Mouse (Mus musculus) embryonic facial prominence, embryonic 15.5 days (tissue): ENCODE data around the gene Cpa2. TPM values are rescaled to one million over a fixed set of nuclear protein-coding genes. Genes with fewer than 3 reads are reported as not detected.

ENCODE experiments used
- ATAC-seq: fragments of 200-750 bp; cut with Nextera tagmentation; 2 replicates; pipeline ENCODE4 v1.8.0; 2017; ENCODE audit warnings: low read depth, moderate TSS enrichment; ENCODE audit not compliant: insufficient number of reproducible peaks, low FRiP score, low TSS enrichment
- H3K27ac ChIP-seq: fragments of 300-500 bp; sonication (generic); replicated peaks from 2 replicates; pipeline ENCODE4 v1.5.1; 2015; ENCODE audit warnings: mild to moderate bottlenecking, inconsistent platforms
- H3K27me3 ChIP-seq: fragments of 300-500 bp; sonication (generic); 2 replicates; pipeline ENCODE4 v1.6.1; 2015; ENCODE audit warnings: inconsistent platforms
- H3K36me3 ChIP-seq: fragments of 300-500 bp; sonication (generic); 2 replicates; pipeline ENCODE4 v1.6.1; 2015; ENCODE audit warnings: mild to moderate bottlenecking, inconsistent platforms
- H3K4me1 ChIP-seq: fragments of 300-500 bp; sonication (generic); 2 replicates; pipeline ENCODE4 v1.6.1; 2015; ENCODE audit warnings: inconsistent platforms
- H3K4me2 ChIP-seq: fragments of 300-500 bp; sonication (generic); replicated peaks from 2 replicates; pipeline ENCODE4 v1.6.1; 2015; ENCODE audit warnings: mild to moderate bottlenecking, inconsistent platforms
- H3K4me3 ChIP-seq: fragments of 300-500 bp; sonication (generic); replicated peaks from 2 replicates; pipeline ENCODE4 v1.5.1; 2015; ENCODE audit warnings: mild to moderate bottlenecking, inconsistent platforms
- H3K9ac ChIP-seq: fragments of 300-500 bp; sonication (generic); 2 replicates; pipeline ENCODE4 v1.6.1; 2015; ENCODE audit warnings: inconsistent platforms
- H3K9me3 ChIP-seq: fragments of 300-500 bp; sonication (generic); replicated peaks from 2 replicates; pipeline ENCODE4 v1.6.1; 2016; ENCODE audit warnings: inconsistent platforms
- WGBS: fragments of 180-500 bp; shearing (Covaris S2); methylation state at CpG from one replicate; pipeline ENCODE4 v1.1.7; 2015; 5-methylcytosine and 5-hydroxymethylcytosine counted together
- polyA plus RNA-seq: library from polyadenylated mRNA; unstranded; fragments of >200 nt; fragmentation: Nextera tagmentation; extraction: Ambion mirVana; gene quantifications from 2 replicates; pipeline ENCODE4 v1.2.1, GENCODE M21; 2015

The Cpa2 gene
- polyA plus RNA-seq, 1 experiment from 2014 or later = 3.4 TPM

DNA sequence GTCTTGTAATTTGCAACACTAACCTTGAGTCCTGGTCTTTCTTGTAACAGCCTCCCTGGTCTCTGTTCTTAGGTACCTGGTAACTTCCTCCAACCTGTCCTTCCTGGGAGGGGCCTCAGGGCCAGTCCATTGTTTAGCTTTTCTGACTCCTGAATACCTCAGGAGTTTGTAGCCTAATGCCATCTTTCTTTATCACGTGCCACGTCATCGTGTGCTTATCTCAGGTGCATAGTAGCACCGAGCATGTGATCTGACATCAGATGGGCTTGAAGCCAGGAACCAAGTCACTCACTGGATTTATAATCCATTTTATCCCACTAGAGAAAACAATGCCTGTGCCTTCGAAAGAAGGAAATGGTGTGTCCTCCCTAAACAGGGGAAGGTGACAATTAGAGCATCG, 22.2 kb downstream of the Cpa2 start:
- no peak overlapping the region for H3K27ac ChIP-seq
- H3K36me3 ChIP-seq = no peaks in the 10 kb centered on the region
- ATAC-seq = no peak
- no peak overlapping the region for H3K4me2 ChIP-seq
- no peak overlapping the region for H3K4me3 ChIP-seq
- no peaks in the 10 kb centered on the region for H3K27me3 ChIP-seq
- H3K9me3 ChIP-seq = no peaks in the 10 kb centered on the region
- H3K4me1 ChIP-seq = no peaks in the 10 kb centered on the region
- WGBS = 72% methylated on average over 6 of the region's 6 CpGs
- no peak overlapping the region for H3K9ac ChIP-seq

DNA sequence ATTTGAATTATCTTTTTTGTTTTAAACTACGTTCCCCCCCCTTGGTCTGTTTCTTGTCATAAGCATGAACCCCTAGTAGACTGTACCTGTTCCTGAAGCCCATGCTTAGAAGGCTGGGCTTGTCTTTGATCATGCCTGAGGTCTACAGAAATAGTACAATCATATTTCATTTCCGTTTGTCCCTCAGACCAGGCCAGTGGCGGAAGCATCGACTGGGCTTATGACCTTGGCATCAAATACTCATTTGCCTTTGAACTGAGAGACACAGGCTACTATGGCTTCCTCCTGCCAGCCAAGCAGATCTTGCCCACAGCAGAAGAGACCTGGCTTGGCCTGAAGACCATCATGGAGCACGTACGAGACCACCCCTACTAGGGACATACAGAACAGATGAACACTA, 22.7 kb downstream of the Cpa2 start:
- 87% methylated on average over 6 of the region's 6 CpGs for WGBS
- ATAC-seq = no peak
- H3K27ac ChIP-seq = no peak overlapping the region

DNA sequence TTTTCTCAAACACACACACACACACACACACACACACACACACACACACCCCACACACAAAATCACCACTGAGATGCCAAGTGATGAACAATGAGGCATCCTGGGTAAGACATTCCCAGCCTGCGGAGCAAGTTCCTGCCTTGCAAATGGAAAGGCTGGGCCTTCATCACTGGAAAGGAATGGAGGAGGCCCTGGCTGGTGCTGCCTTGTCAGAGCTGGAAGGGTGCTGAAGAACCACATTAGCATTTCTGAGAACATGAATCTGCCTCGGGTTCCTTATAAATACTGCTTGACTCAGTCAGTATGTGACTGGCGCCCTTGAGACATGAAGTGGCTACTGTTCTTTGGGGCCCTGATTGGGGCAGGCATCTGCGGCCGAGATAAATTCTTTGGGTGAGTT, 26.7 kb downstream of the Cpa2 start, which contains the start of gene Cpa4:
TSS of gene Cpa4 (plus strand) at position 301 of the 400 bp plus-strand sequence.
- Histone ChIP-seq H3K9me3 (no peaks in the 10 kb centered on the region), H3K4me3 (no peak within 1 kb of the TSS), H3K27ac (no peak within 1 kb of the TSS), H3K4me2 (no peak within 1 kb of the TSS), H3K36me3 (no peaks in the 10 kb centered on the region), H3K27me3 (no peaks in the 10 kb centered on the region), H3K4me1 (peaks cover 10% of the 10 kb centered on the region), H3K9ac (no peak within 1 kb of the TSS)
- ATAC-seq = no peak
- WGBS = 61% methylated on average over 5 of the region's 5 CpGs

More for the DNA sequence above, 22.7 kb downstream of the Cpa2 start:
- H3K4me2 ChIP-seq = no peak overlapping the region
- H3K36me3 ChIP-seq = no peaks in the 10 kb centered on the region
- H3K4me1 ChIP-seq = no peaks in the 10 kb centered on the region
- no peak overlapping the region for H3K9ac ChIP-seq
- no peak overlapping the region for H3K4me3 ChIP-seq
- H3K27me3 ChIP-seq = no peaks in the 10 kb centered on the region
- no peaks in the 10 kb centered on the region for H3K9me3 ChIP-seq

DNA sequence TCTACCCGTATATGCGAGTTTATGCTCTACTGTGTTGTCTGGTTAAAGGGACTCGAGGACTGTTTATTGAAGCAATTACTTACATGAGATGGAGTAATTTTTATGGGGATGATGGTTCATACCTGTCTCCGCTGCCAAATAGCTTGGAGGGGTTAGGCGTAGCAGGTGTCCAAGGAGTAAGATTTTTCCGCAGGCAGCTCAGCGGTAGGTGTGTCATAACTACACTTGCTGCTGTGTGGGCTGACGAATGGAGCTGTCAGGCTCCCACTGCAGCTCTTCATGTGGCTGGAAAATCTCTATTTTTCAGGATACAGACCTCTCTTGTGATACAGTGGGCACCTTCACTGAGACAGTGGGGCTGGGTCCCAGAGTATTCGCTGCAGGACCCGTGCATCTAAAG, 27.9 kb downstream of the Cpa2 start:
- Histone ChIP-seq H3K4me3 (no peak overlapping the region), H3K9me3 (no peaks in the 10 kb centered on the region), H3K27me3 (no peaks in the 10 kb centered on the region), H3K4me1 (peaks cover 17% of the 10 kb centered on the region), H3K36me3 (no peaks in the 10 kb centered on the region), H3K9ac (no peak overlapping the region), H3K4me2 (no peak overlapping the region), H3K27ac (no peak overlapping the region)
- 75% methylated on average over 10 of the region's 10 CpGs for WGBS
- no peak for ATAC-seq

- no peaks in the 10 kb centered on the region for H3K27me3 ChIP-seq
- H3K4me3 ChIP-seq = no peak overlapping the region
- H3K9ac ChIP-seq = no peak overlapping the region
- no peaks in the 10 kb centered on the region for H3K9me3 ChIP-seq
- no peak for ATAC-seq
- H3K4me1 ChIP-seq = peaks cover 22% of the 10 kb centered on the region
- no peaks in the 10 kb centered on the region for H3K36me3 ChIP-seq
- no peak overlapping the region for H3K4me2 ChIP-seq
- no peak overlapping the region for H3K27ac ChIP-seq
- WGBS = 84% methylated on average over 5 of the region's 5 CpGs
Measured at GRCm38 (mm10) chr6:30570012-30570411, 28.6 kb downstream of the Cpa2 start.

- no peak for ATAC-seq
- H3K27me3 ChIP-seq = no peaks in the 10 kb centered on the region
- H3K9me3 ChIP-seq = no peaks in the 10 kb centered on the region
- H3K4me3 ChIP-seq = no peak overlapping the region
- WGBS = 50% methylated on average over 20 of the region's 20 CpGs
- H3K9ac ChIP-seq = no peak overlapping the region
- H3K4me2 ChIP-seq = peak overlapping the region; percentile 6; the same call in 1 of the 2 replicates
- H3K36me3 ChIP-seq = no peaks in the 10 kb centered on the region
- H3K27ac ChIP-seq = peak overlapping the region; percentile 92
- peaks cover 38% of the 10 kb centered on the region for H3K4me1 ChIP-seq
Measured at GRCm38 (mm10) chr6:30572456-30573311, 31.3 kb downstream of the Cpa2 start.

DNA sequence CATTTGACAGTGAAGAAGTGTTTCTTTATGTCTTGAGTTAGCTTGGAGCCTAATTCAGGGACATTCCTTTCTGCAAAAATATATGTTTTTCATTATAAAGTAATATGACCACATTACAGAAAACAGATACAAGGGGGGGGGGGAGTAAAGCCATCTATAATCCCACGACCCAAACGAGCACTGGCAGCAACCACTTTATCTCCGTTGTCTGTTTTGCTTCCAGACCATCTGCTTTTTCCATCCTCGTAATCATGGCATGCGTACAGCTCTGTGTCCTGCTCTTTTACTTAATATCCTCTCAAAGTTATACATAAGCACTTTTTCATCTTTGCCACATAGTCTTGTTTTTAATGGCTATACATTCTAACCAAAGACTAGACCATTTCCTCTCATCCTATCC, 32.0 kb downstream of the Cpa2 start:
- Histone ChIP-seq H3K36me3 (no peaks in the 10 kb centered on the region), H3K9ac (no peak overlapping the region), H3K27me3 (no peaks in the 10 kb centered on the region), H3K27ac (peak overlapping the region; percentile 92), H3K9me3 (no peaks in the 10 kb centered on the region), H3K4me3 (no peak overlapping the region), H3K4me2 (no peak overlapping the region), H3K4me1 (peaks cover 38% of the 10 kb centered on the region)
- 0 out of 2 replicates have a peak, but pooled peaks have one; percentile 12 for ATAC-seq
- WGBS = 31% methylated on average over 5 of the region's 5 CpGs

DNA sequence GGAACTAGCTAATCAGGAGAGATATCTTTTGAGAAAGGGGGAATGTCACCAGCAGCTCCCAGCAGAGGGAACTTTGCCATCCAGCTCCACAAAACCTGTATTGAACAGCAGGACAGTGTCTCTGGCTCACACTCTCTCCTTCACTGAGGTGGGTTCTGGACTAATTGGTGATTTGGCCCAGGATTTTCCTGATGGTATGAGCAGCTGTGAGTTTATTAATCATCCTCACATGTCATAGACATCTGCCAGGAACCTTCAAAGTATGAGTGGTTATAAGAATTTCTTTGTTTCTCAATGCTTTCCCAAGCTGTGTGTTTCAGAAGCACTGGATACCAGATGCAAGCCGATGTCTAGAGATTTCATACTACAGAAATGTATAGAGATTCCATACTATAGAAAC, 33.6 kb downstream of the Cpa2 start:
- 47% methylated on average over 1 of the region's 1 CpGs for WGBS
- H3K9me3 ChIP-seq = no peaks in the 10 kb centered on the region
- no peaks in the 10 kb centered on the region for H3K27me3 ChIP-seq
- peak overlapping the region; percentile 92 for H3K27ac ChIP-seq
- ATAC-seq = no peak
- H3K9ac ChIP-seq = no peak overlapping the region
- H3K4me3 ChIP-seq = no peak overlapping the region
- H3K4me1 ChIP-seq = peaks cover 39% of the 10 kb centered on the region
- no peak overlapping the region for H3K4me2 ChIP-seq
- H3K36me3 ChIP-seq = no peaks in the 10 kb centered on the region

GRCm38 (mm10) chr6:30576477-30577203, 35.3 kb downstream of the Cpa2 start:
- 31% methylated on average over 17 of the region's 17 CpGs for WGBS
- H3K27me3 ChIP-seq = no peaks in the 10 kb centered on the region
- H3K9me3 ChIP-seq = no peaks in the 10 kb centered on the region
- peaks cover 42% of the 10 kb centered on the region for H3K4me1 ChIP-seq
- H3K4me2 ChIP-seq = 0 out of 2 replicates have a peak overlapping the region, but pooled peaks have one; percentile 19
- peak overlapping the region; percentile 89 for H3K27ac ChIP-seq
- 0 out of 2 replicates have a peak overlapping the region, but pooled peaks have one; percentile 6 for H3K4me3 ChIP-seq
- no peak overlapping the region for H3K9ac ChIP-seq
- ATAC-seq = peak; percentile 66
- no peaks in the 10 kb centered on the region for H3K36me3 ChIP-seq

DNA sequence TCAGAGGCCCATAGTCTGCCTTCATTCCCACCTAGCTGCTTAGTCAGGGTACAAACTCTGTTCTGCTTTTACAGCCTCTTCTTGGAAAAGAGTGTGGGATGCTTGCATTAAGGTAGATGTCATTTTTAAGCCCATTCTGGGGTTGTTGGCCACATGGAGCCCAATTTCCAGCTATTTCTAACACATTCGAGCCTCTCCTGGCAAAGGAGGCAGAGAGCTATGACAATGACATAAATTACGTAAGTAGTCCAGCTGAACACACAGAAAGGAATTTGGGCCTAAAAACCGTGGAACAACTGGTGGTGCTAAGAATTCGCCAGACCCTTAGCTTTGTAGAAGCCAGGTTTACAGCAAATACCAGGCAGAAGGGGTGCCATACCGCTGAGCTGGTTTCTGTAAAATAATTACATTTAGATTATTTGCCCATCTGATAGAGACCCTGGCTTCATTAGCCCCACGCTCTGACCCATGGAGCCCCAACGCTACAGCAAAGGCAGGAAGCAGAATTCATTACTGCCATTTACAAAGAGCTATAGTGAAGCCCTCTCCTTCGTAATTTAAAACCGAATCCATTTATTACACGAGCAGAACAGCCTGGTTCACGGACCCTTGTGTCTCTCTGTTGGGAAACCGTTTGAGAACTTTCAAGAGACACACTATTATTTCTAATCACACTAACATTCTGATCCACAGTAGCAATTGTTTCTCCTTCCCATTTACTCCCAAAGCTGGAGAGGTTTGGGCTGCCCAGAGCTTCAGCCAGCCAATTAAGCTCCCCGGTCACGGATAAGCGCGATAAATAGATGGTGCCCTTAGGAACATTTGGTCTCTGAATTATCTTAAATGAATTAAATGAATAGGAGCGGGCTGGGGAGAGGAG, 38.8 kb downstream of the Cpa2 start:
- H3K27ac ChIP-seq = 0 out of 2 replicates have a peak overlapping the region, but pooled peaks have one; percentile 1
- no peak overlapping the region for H3K4me3 ChIP-seq
- peaks cover 20% of the 10 kb centered on the region for H3K4me1 ChIP-seq
- no peak for ATAC-seq
- H3K27me3 ChIP-seq = no peaks in the 10 kb centered on the region
- no peak overlapping the region for H3K9ac ChIP-seq
- H3K36me3 ChIP-seq = no peaks in the 10 kb centered on the region
- no peaks in the 10 kb centered on the region for H3K9me3 ChIP-seq
- H3K4me2 ChIP-seq = no peak overlapping the region
- 58% methylated on average over 17 of the region's 17 CpGs for WGBS

DNA sequence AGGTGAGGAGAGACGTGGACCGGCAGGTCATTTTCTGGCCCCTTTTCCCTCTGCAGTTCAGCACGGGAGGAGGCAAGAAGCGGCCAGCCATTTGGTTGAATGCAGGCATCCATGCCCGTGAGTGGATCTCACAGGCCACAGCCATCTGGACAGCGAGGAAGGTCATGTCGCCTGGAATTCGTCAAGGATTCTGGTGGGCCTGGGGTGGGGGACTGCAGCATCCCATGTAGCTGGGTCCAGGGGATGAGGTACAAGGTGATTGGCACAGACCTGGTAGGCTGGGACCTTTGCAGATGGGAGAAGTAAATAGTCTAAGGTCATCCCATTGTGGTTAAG, 39.4 kb downstream of the Cpa2 start:
- Histone ChIP-seq H3K4me3 (no peak overlapping the region), H3K27me3 (no peaks in the 10 kb centered on the region), H3K4me2 (no peak overlapping the region), H3K27ac (no peak overlapping the region), H3K4me1 (peaks cover 18% of the 10 kb centered on the region), H3K9ac (no peak overlapping the region), H3K9me3 (no peaks in the 10 kb centered on the region), H3K36me3 (no peaks in the 10 kb centered on the region)
- 77% methylated on average over 8 of the region's 8 CpGs for WGBS
- ATAC-seq = no peak
